Mouse (Mus musculus) erythroblast, embryonic 14.5 days (primary cell): ENCODE data around the gene Atp5d.

ENCODE experiments used
- GATA1 ChIP-seq: IDR thresholded peaks from 2 replicates; pipeline ENCODE4 v1.6.1; 2012; ENCODE audit warnings: low read length, inconsistent platforms, mixed read lengths
- TAL1 ChIP-seq: IDR thresholded peaks from 3 replicates; pipeline ENCODE4 v1.6.1; 2012; ENCODE audit warnings: low read length, inconsistent platforms, mixed read lengths

- no peak for TF ChIP-seq GATA1
- TF ChIP-seq TAL1, result no peak
Measured at GRCm38 (mm10) chr10:80159021-80159560, 20.7 kb downstream of the Atp5d start.
